Mouse (Mus musculus): ENCODE results near the gene Fmnl3. TPM values are rescaled to one million over a fixed set of nuclear protein-coding genes. Genes with fewer than 3 reads are reported as not detected.

Fmnl3 gene
- polyA plus RNA-seq, 1 experiment from 2014 or later = 10.8 TPM

DNA sequence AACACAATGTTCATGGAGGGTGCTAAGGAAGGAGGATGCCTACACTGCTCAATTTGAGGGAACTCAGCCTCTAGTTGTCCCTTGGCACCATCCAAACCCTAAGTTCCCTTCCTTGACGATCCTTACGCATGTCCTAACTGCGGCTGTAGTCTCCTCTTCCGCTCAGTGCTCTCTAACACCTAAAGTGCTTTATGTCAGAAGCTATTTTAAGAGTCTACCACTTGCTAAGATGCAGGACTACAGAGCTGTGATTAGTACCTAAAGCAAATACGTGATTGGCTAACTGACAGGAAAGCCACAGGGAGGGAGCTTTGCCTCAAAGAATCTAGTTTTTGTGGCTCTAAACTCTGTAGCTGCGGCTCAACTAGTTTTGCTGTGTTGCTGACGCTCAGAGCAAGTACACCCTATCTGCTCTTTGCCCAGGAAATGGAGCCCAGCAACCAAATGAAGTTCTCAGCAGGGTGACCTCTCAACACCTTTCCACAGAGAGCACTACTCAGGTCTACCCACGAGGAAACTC lies 34.4 kb downstream of the Fmnl3 start:
- H3K4me1 ChIP-seq (ENCODE audit: control insufficient read depth, insufficient read depth, low read length) = peaks cover 43% of the 10 kb centered on the region
- no peaks in the 10 kb centered on the region for H3K27me3 ChIP-seq (replicated peaks; ENCODE audit: control insufficient read depth, insufficient read depth, low read length)
- 83% methylated on average over 8 of the region's 8 CpGs for WGBS
- no peak for ATAC-seq
- H3K9ac ChIP-seq (ENCODE audit: low read depth, low read length) = no peak overlapping the region
- H3K4me3 ChIP-seq (ENCODE audit: low read length) = no peak overlapping the region
- no peaks in the 10 kb centered on the region for H3K36me3 ChIP-seq (ENCODE audit: control insufficient read depth, insufficient read depth, low read length)
- H3K27ac ChIP-seq (ENCODE audit: low read length) = no peak overlapping the region
- H3K4me2 ChIP-seq (ENCODE audit: low read depth, low read length) = no peak overlapping the region
- H3K9me3 ChIP-seq (ENCODE audit: control insufficient read depth, low read length) = no peaks in the 10 kb centered on the region

DNA sequence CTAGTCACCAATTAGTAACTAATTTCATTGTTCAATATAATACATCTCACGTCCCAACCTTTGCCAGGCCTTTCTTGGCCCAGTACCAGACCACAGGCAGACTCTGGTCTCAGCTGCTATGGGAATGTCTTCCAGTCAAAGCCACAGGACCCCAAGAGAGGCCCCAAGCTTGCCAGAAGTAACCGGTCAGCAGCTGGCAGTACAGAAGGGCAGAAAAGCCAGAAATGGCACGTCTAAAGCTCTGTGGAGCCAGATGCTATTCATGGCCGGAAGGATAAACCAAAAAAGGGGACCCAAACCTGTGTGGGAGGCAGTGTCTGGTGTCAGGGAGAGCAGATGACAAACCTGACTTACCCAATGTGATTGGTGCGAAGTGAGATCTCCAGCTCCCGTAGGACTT lies 35.8 kb downstream of the Fmnl3 start:
- no peak for ATAC-seq
- Histone ChIP-seq H3K9ac (ENCODE audit: low read depth, low read length) (no peak overlapping the region), H3K4me1 (ENCODE audit: control insufficient read depth, insufficient read depth, low read length) (peaks cover 40% of the 10 kb centered on the region), H3K27me3 (replicated peaks; ENCODE audit: control insufficient read depth, insufficient read depth, low read length) (no peaks in the 10 kb centered on the region), H3K4me3 (ENCODE audit: low read length) (no peak overlapping the region), H3K27ac (ENCODE audit: low read length) (peak overlapping the region; percentile 96), H3K4me2 (ENCODE audit: low read depth, low read length) (no peak overlapping the region), H3K9me3 (ENCODE audit: control insufficient read depth, low read length) (no peaks in the 10 kb centered on the region), H3K36me3 (ENCODE audit: control insufficient read depth, insufficient read depth, low read length) (no peaks in the 10 kb centered on the region)
- 57% methylated on average over 6 of the region's 6 CpGs for WGBS

DNA sequence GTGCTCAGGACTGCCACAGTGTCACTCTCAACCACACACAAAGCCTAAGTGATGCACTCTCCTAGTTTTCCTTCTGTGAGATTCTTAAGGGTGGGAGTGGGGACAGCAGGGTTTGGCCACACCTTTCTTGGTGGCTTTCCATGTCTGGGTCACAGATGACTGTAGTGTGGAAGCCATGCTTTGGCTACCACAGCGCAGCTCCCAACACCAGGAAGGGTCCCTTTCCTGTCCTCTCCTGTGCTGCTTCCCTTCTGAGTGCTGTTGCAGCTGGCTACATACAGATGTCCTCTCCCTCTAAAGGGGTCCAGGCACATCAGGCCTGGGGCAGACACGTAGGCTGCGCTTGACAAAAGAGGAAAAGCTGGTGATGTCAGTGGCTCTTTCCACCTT lies 36.6 kb downstream of the Fmnl3 start:
- peak; percentile 46 for ATAC-seq
- Histone ChIP-seq H3K9ac (ENCODE audit: low read depth, low read length) (peak overlapping the region; percentile 21; the same call in 1 of the 2 replicates), H3K36me3 (ENCODE audit: control insufficient read depth, insufficient read depth, low read length) (no peaks in the 10 kb centered on the region), H3K4me3 (ENCODE audit: low read length) (no peak overlapping the region), H3K27ac (ENCODE audit: low read length) (peak overlapping the region; percentile 96), H3K27me3 (replicated peaks; ENCODE audit: control insufficient read depth, insufficient read depth, low read length) (no peaks in the 10 kb centered on the region), H3K9me3 (ENCODE audit: control insufficient read depth, low read length) (no peaks in the 10 kb centered on the region), H3K4me2 (ENCODE audit: low read depth, low read length) (no peak overlapping the region), H3K4me1 (ENCODE audit: control insufficient read depth, insufficient read depth, low read length) (peaks cover 38% of the 10 kb centered on the region)
- WGBS = 70% methylated on average over 3 of the region's 3 CpGs

DNA sequence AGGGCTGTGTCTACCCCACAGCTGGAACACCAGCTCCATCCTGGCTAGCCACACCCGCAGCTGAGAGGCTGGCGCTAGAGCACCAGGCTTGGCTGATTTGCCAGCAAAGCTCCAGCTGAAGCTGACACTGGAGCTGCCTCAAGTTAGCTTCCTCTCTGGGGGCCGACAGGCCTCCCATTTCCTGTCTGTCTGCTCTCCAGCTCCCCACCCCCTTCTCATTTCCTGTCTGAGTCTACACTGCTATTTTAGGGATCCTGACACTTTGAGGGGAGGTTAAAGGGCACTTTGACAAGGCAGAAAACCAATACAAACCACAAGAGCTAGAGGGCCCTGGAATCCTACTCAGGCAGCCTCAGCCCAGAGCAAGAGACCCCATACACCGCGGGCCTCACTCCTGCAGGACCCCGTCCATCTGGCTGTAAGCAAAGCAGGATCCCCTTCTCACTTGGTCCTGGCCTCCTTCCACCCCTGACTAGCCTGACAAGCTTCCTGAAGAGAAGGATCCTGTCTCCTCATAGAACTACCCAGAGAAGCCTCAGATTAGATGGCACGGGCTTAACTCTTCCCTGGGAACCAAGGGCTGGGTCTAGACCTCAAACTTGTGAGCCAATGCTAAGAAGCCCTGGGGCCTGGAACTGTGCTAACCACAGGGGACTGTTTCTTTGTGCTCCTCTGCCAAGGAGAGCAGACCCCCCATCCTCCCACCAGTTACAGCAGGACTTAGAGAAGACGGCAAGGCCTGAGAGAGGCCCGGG lies 37.2 kb downstream of the Fmnl3 start:
- H3K27ac ChIP-seq (ENCODE audit: low read length) = peak overlapping the region; percentile 96
- H3K9me3 ChIP-seq (ENCODE audit: control insufficient read depth, low read length) = no peaks in the 10 kb centered on the region
- H3K27me3 ChIP-seq (replicated peaks; ENCODE audit: control insufficient read depth, insufficient read depth, low read length) = no peaks in the 10 kb centered on the region
- peaks cover 38% of the 10 kb centered on the region for H3K4me1 ChIP-seq (ENCODE audit: control insufficient read depth, insufficient read depth, low read length)
- H3K36me3 ChIP-seq (ENCODE audit: control insufficient read depth, insufficient read depth, low read length) = no peaks in the 10 kb centered on the region
- no peak overlapping the region for H3K4me2 ChIP-seq (ENCODE audit: low read depth, low read length)
- peak overlapping the region; percentile 21; the same call in 1 of the 2 replicates for H3K9ac ChIP-seq (ENCODE audit: low read depth, low read length)
- ATAC-seq = peak; percentile 86
- no peak overlapping the region for H3K4me3 ChIP-seq (ENCODE audit: low read length)
- WGBS = 40% methylated on average over 9 of the region's 9 CpGs

DNA sequence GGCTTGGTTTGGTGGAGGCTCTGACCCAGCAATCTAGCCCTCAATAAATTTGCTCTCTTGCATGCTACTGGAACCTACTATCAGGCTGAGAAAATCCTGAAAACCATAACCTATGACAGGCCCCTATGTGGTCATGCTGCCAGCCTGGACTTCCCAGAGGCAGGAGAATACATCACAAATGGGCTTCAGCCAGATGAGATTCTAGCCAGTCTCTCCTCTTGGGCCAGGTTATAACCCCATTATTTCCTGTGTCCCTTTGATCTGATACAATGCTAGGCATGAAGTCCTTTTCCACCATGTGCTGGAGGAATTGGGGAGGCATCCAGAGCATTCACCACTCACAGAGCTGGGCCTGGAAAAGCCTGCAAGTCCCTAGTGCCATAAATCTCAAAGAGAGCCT lies 38.2 kb downstream of the Fmnl3 start:
- H3K4me2 ChIP-seq (ENCODE audit: low read depth, low read length) = no peak overlapping the region
- peaks cover 7% of the 10 kb centered on the region; the same call in 1 of the 2 replicates for H3K36me3 ChIP-seq (ENCODE audit: control insufficient read depth, insufficient read depth, low read length)
- 0 out of 2 replicates have a peak overlapping the region, but pooled peaks have one; percentile 21 for H3K9ac ChIP-seq (ENCODE audit: low read depth, low read length)
- H3K27ac ChIP-seq (ENCODE audit: low read length) = peak overlapping the region; percentile 96
- no peaks in the 10 kb centered on the region for H3K27me3 ChIP-seq (replicated peaks; ENCODE audit: control insufficient read depth, insufficient read depth, low read length)
- no peak overlapping the region for H3K4me3 ChIP-seq (ENCODE audit: low read length)
- ATAC-seq = no peak
- peaks cover 38% of the 10 kb centered on the region for H3K4me1 ChIP-seq (ENCODE audit: control insufficient read depth, insufficient read depth, low read length)
- H3K9me3 ChIP-seq (ENCODE audit: control insufficient read depth, low read length) = no peaks in the 10 kb centered on the region

DNA sequence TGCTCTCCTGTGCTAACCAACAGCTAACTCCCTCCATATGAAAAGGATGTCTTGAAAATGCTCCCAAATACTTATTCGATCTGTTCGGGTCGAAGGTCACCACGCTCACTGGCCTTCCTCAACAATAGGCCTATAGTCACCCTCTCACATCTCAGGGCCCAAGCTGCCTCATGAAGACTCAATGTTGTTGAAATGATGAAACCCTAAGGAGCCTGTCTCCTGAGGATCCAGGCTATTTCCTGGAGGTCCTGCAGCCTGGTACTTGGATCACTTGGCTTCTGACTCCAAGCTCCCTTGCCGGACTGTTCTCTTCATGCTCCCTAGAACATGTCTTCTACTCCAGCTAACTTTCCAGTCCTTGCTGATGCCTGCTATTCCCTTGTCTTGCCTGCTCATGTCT lies 38.9 kb downstream of the Fmnl3 start:
- 89% methylated on average over 5 of the region's 5 CpGs for WGBS
- Histone ChIP-seq H3K27me3 (replicated peaks; ENCODE audit: control insufficient read depth, insufficient read depth, low read length) (no peaks in the 10 kb centered on the region), H3K4me2 (ENCODE audit: low read depth, low read length) (no peak overlapping the region), H3K9me3 (ENCODE audit: control insufficient read depth, low read length) (no peaks in the 10 kb centered on the region), H3K4me3 (ENCODE audit: low read length) (no peak overlapping the region), H3K36me3 (ENCODE audit: control insufficient read depth, insufficient read depth, low read length) (peaks cover 9% of the 10 kb centered on the region; the same call in 1 of the 2 replicates), H3K9ac (ENCODE audit: low read depth, low read length) (no peak overlapping the region), H3K27ac (ENCODE audit: low read length) (no peak overlapping the region), H3K4me1 (ENCODE audit: control insufficient read depth, insufficient read depth, low read length) (peaks cover 38% of the 10 kb centered on the region)
- no peak for ATAC-seq

DNA sequence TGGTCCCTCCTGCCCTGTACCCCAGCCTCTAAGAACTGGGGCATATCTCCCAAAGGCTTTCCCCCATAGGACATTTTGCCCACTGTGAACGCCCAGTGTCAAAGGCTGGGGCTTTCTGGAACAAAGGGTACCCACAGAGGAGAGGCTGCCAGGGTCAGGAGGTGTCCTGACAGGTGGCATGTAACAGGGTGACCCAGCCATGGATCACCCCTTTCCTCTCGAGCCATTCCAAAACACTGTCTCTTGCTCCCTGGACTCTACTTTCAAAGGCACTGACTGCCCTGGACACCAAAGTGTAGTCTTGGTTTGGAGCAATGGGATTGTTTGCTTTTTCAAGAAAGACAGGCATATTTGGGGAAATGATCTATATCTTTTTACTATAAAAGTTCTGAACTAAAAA lies 40.0 kb downstream of the Fmnl3 start:
- ATAC-seq = no peak
- H3K4me3 ChIP-seq (ENCODE audit: low read length) = no peak overlapping the region
- 79% methylated on average over 2 of the region's 2 CpGs for WGBS
- no peak overlapping the region for H3K9ac ChIP-seq (ENCODE audit: low read depth, low read length)
- H3K27ac ChIP-seq (ENCODE audit: low read length) = no peak overlapping the region
- no peaks in the 10 kb centered on the region for H3K9me3 ChIP-seq (ENCODE audit: control insufficient read depth, low read length)
- no peaks in the 10 kb centered on the region for H3K27me3 ChIP-seq (replicated peaks; ENCODE audit: control insufficient read depth, insufficient read depth, low read length)
- H3K36me3 ChIP-seq (ENCODE audit: control insufficient read depth, insufficient read depth, low read length) = peaks cover 9% of the 10 kb centered on the region; the same call in 1 of the 2 replicates
- no peak overlapping the region for H3K4me2 ChIP-seq (ENCODE audit: low read depth, low read length)
- peaks cover 38% of the 10 kb centered on the region for H3K4me1 ChIP-seq (ENCODE audit: control insufficient read depth, insufficient read depth, low read length)

DNA sequence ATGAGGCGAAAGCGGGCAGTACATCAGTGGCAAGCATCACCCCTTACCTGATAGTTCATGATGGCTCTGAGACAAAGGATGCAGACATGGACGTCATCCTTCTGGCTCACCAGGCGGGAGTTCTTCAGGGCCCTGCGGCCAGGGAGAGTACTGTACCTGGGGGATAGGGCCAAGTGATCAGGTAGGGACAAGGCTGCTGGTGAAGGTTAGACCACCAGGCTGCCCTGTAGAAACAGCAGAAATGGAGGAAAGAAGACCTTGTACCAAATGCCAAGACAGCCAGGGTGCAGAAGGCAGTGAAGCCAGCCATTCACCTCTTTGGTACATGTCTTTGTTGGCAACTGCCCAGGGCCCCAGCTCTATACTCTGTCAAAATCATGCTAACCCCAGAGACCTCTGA lies 42.3 kb downstream of the Fmnl3 start:
- Histone ChIP-seq H3K27ac (ENCODE audit: low read length) (no peak overlapping the region), H3K4me2 (ENCODE audit: low read depth, low read length) (no peak overlapping the region), H3K9ac (ENCODE audit: low read depth, low read length) (no peak overlapping the region), H3K4me1 (ENCODE audit: control insufficient read depth, insufficient read depth, low read length) (peaks cover 19% of the 10 kb centered on the region), H3K36me3 (ENCODE audit: control insufficient read depth, insufficient read depth, low read length) (peaks cover 10% of the 10 kb centered on the region; the same call in 1 of the 2 replicates), H3K4me3 (ENCODE audit: low read length) (no peak overlapping the region), H3K27me3 (replicated peaks; ENCODE audit: control insufficient read depth, insufficient read depth, low read length) (no peaks in the 10 kb centered on the region), H3K9me3 (ENCODE audit: control insufficient read depth, low read length) (no peaks in the 10 kb centered on the region)
- no peak for ATAC-seq
- WGBS = 100% methylated on average over 5 of the region's 5 CpGs

DNA sequence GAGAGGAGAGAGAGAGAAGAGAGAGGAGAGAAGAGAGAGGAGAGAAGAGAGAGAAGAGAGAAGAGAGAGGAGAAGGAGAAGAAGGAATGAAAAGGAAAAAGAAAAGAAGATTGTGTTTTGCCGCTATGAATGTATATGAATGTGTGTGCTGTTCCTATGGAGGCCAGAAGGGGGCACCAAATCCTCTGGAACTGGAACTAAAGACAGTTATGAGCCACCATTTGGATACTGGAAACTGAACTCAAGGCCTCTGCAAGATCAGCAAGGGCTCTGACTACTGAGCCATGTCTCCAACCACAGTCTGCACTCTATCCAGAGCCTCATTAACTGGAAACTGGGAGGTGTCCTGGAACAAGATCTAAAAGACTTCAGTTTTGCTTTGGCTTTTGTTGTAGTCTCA lies 43.3 kb downstream of the Fmnl3 start:
- peaks cover 9% of the 10 kb centered on the region for H3K4me1 ChIP-seq (ENCODE audit: control insufficient read depth, insufficient read depth, low read length)
- no peak overlapping the region for H3K4me2 ChIP-seq (ENCODE audit: low read depth, low read length)
- H3K9ac ChIP-seq (ENCODE audit: low read depth, low read length) = no peak overlapping the region
- no peaks in the 10 kb centered on the region for H3K9me3 ChIP-seq (ENCODE audit: control insufficient read depth, low read length)
- no peak for ATAC-seq
- peaks cover 10% of the 10 kb centered on the region; the same call in 1 of the 2 replicates for H3K36me3 ChIP-seq (ENCODE audit: control insufficient read depth, insufficient read depth, low read length)
- H3K27me3 ChIP-seq (replicated peaks; ENCODE audit: control insufficient read depth, insufficient read depth, low read length) = no peaks in the 10 kb centered on the region
- H3K4me3 ChIP-seq (ENCODE audit: low read length) = no peak overlapping the region
- no peak overlapping the region for H3K27ac ChIP-seq (ENCODE audit: low read length)
- WGBS = 83% methylated on average over 1 of the region's 1 CpGs
